Mouse (Mus musculus): ENCODE data around the gene Qtrt1. TPM values are rescaled to one million over a fixed set of nuclear protein-coding genes. Genes with fewer than 3 reads are reported as not detected.

The Qtrt1 gene
- polyA plus RNA-seq, 1 experiment from 2014 or later, result 50.3 TPM

GRCm38 (mm10) chr9:21379195-21379594 is 32.4 kb upstream of the Qtrt1 start:
- Histone ChIP-seq H3K27me3 (ENCODE audit: control insufficient read depth, insufficient read depth, low read length) (no peaks in the 10 kb centered on the region), H3K9ac (ENCODE audit: low read length) (no peak overlapping the region), H3K36me3 (ENCODE audit: control insufficient read depth, insufficient read depth, low read length) (peaks cover 9% of the 10 kb centered on the region), H3K27ac (replicated peaks; ENCODE audit: low read depth, low read length) (no peak overlapping the region), H3K4me2 (ENCODE audit: low read depth, severe bottlenecking) (no peak overlapping the region), H3K4me3 (ENCODE audit: low read depth, low read length) (no peak overlapping the region), H3K9me3 (ENCODE audit: control insufficient read depth, low read length) (no peaks in the 10 kb centered on the region), H3K4me1 (ENCODE audit: control insufficient read depth, insufficient read depth, low read length) (no peaks in the 10 kb centered on the region)
- no peak for DNase-seq (ENCODE audit: low spot score)
- 84% methylated on average over 3 of the region's 3 CpGs for WGBS
- no peak for ATAC-seq (ENCODE audit: insufficient number of reproducible peaks, low FRiP score, low TSS enrichment, low read depth)

- Histone ChIP-seq H3K9me3 (ENCODE audit: control insufficient read depth, low read length) (no peaks in the 10 kb centered on the region), H3K4me1 (ENCODE audit: control insufficient read depth, insufficient read depth, low read length) (no peaks in the 10 kb centered on the region), H3K9ac (ENCODE audit: low read length) (no peak overlapping the region), H3K4me3 (ENCODE audit: low read depth, low read length) (no peak overlapping the region), H3K27ac (replicated peaks; ENCODE audit: low read depth, low read length) (no peak overlapping the region), H3K36me3 (ENCODE audit: control insufficient read depth, insufficient read depth, low read length) (peaks cover 6% of the 10 kb centered on the region; the same call in 1 of the 2 replicates), H3K4me2 (ENCODE audit: low read depth, severe bottlenecking) (no peak overlapping the region), H3K27me3 (ENCODE audit: control insufficient read depth, insufficient read depth, low read length) (no peaks in the 10 kb centered on the region)
- DNase-seq (ENCODE audit: low spot score) (no peak), ATAC-seq (ENCODE audit: insufficient number of reproducible peaks, low FRiP score, low TSS enrichment, low read depth) (no peak)
Observed at GRCm38 (mm10) chr9:21380868-21381267, 30.8 kb upstream of the Qtrt1 start.

- ATAC-seq (ENCODE audit: insufficient number of reproducible peaks, low FRiP score, low TSS enrichment, low read depth) (no peak), DNase-seq (ENCODE audit: low spot score) (no peak)
- no peak overlapping the region for H3K27ac ChIP-seq (replicated peaks; ENCODE audit: low read depth, low read length)
- H3K27me3 ChIP-seq (ENCODE audit: control insufficient read depth, insufficient read depth, low read length), result no peaks in the 10 kb centered on the region
- peaks cover 10% of the 10 kb centered on the region; the same call in 1 of the 2 replicates for H3K36me3 ChIP-seq (ENCODE audit: control insufficient read depth, insufficient read depth, low read length)
- no peak overlapping the region for H3K4me3 ChIP-seq (ENCODE audit: low read depth, low read length)
- no peaks in the 10 kb centered on the region for H3K9me3 ChIP-seq (ENCODE audit: control insufficient read depth, low read length)
- no peaks in the 10 kb centered on the region for H3K4me1 ChIP-seq (ENCODE audit: control insufficient read depth, insufficient read depth, low read length)
- no peak overlapping the region for H3K9ac ChIP-seq (ENCODE audit: low read length)
- no peak overlapping the region for H3K4me2 ChIP-seq (ENCODE audit: low read depth, severe bottlenecking)
Observed at GRCm38 (mm10) chr9:21383966-21384365, 27.7 kb upstream of the Qtrt1 start.

GRCm38 (mm10) chr9:21392646-21393175 is 18.9 kb upstream of the Qtrt1 start:
- no peak for ATAC-seq (ENCODE audit: insufficient number of reproducible peaks, low FRiP score, low TSS enrichment, low read depth)
- Histone ChIP-seq H3K4me2 (ENCODE audit: low read depth, severe bottlenecking) (no peak overlapping the region), H3K9ac (ENCODE audit: low read length) (no peak overlapping the region), H3K36me3 (ENCODE audit: control insufficient read depth, insufficient read depth, low read length) (peaks cover 57% of the 10 kb centered on the region), H3K4me1 (ENCODE audit: control insufficient read depth, insufficient read depth, low read length) (no peaks in the 10 kb centered on the region), H3K27ac (replicated peaks; ENCODE audit: low read depth, low read length) (no peak overlapping the region), H3K27me3 (ENCODE audit: control insufficient read depth, insufficient read depth, low read length) (no peaks in the 10 kb centered on the region), H3K4me3 (ENCODE audit: low read depth, low read length) (no peak overlapping the region), H3K9me3 (ENCODE audit: control insufficient read depth, low read length) (no peaks in the 10 kb centered on the region)
- DNase-seq (ENCODE audit: low spot score), result no peak
- WGBS, result 91% methylated on average over 10 of the region's 10 CpGs

GRCm38 (mm10) chr9:21395692-21396091 is 15.9 kb upstream of the Qtrt1 start:
- ATAC-seq (ENCODE audit: insufficient number of reproducible peaks, low FRiP score, low TSS enrichment, low read depth) (no peak), DNase-seq (ENCODE audit: low spot score) (no peak)
- Histone ChIP-seq H3K9me3 (ENCODE audit: control insufficient read depth, low read length) (no peaks in the 10 kb centered on the region), H3K4me3 (ENCODE audit: low read depth, low read length) (no peak overlapping the region), H3K27ac (replicated peaks; ENCODE audit: low read depth, low read length) (no peak overlapping the region), H3K4me1 (ENCODE audit: control insufficient read depth, insufficient read depth, low read length) (no peaks in the 10 kb centered on the region), H3K4me2 (ENCODE audit: low read depth, severe bottlenecking) (no peak overlapping the region), H3K27me3 (ENCODE audit: control insufficient read depth, insufficient read depth, low read length) (no peaks in the 10 kb centered on the region), H3K9ac (ENCODE audit: low read length) (no peak overlapping the region), H3K36me3 (ENCODE audit: control insufficient read depth, insufficient read depth, low read length) (peaks cover 42% of the 10 kb centered on the region)
- 94% methylated on average over 3 of the region's 3 CpGs for WGBS

GRCm38 (mm10) chr9:21397170-21397569 is 14.5 kb upstream of the Qtrt1 start:
- Histone ChIP-seq H3K4me1 (ENCODE audit: control insufficient read depth, insufficient read depth, low read length) (no peaks in the 10 kb centered on the region), H3K4me2 (ENCODE audit: low read depth, severe bottlenecking) (no peak overlapping the region), H3K36me3 (ENCODE audit: control insufficient read depth, insufficient read depth, low read length) (peaks cover 39% of the 10 kb centered on the region), H3K27me3 (ENCODE audit: control insufficient read depth, insufficient read depth, low read length) (no peaks in the 10 kb centered on the region), H3K27ac (replicated peaks; ENCODE audit: low read depth, low read length) (no peak overlapping the region), H3K9ac (ENCODE audit: low read length) (no peak overlapping the region), H3K9me3 (ENCODE audit: control insufficient read depth, low read length) (no peaks in the 10 kb centered on the region), H3K4me3 (ENCODE audit: low read depth, low read length) (no peak overlapping the region)
- ATAC-seq (ENCODE audit: insufficient number of reproducible peaks, low FRiP score, low TSS enrichment, low read depth), result no peak
- WGBS, result 94% methylated on average over 3 of the region's 3 CpGs
- DNase-seq (ENCODE audit: low spot score), result no peak

- Histone ChIP-seq H3K4me2 (ENCODE audit: low read depth, severe bottlenecking) (no peak overlapping the region), H3K27me3 (ENCODE audit: control insufficient read depth, insufficient read depth, low read length) (no peaks in the 10 kb centered on the region), H3K4me3 (ENCODE audit: low read depth, low read length) (no peak overlapping the region), H3K9me3 (ENCODE audit: control insufficient read depth, low read length) (no peaks in the 10 kb centered on the region; the same call in 1 of the 2 replicates), H3K9ac (ENCODE audit: low read length) (no peak overlapping the region), H3K27ac (replicated peaks; ENCODE audit: low read depth, low read length) (no peak overlapping the region), H3K4me1 (ENCODE audit: control insufficient read depth, insufficient read depth, low read length) (no peaks in the 10 kb centered on the region), H3K36me3 (ENCODE audit: control insufficient read depth, insufficient read depth, low read length) (peaks cover 45% of the 10 kb centered on the region)
- 96% methylated on average over 9 of the region's 9 CpGs for WGBS
- DNase-seq (ENCODE audit: low spot score), result no peak
- no peak for ATAC-seq (ENCODE audit: insufficient number of reproducible peaks, low FRiP score, low TSS enrichment, low read depth)
Observed at GRCm38 (mm10) chr9:21401042-21401441, 10.6 kb upstream of the Qtrt1 start.

GRCm38 (mm10) chr9:21402764-21403253 is 8.8 kb upstream of the Qtrt1 start:
- no peaks in the 10 kb centered on the region for H3K4me1 ChIP-seq (ENCODE audit: control insufficient read depth, insufficient read depth, low read length)
- H3K4me2 ChIP-seq (ENCODE audit: low read depth, severe bottlenecking), result no peak overlapping the region
- H3K27me3 ChIP-seq (ENCODE audit: control insufficient read depth, insufficient read depth, low read length), result no peaks in the 10 kb centered on the region
- 88% methylated on average over 11 of the region's 11 CpGs for WGBS
- no peak overlapping the region for H3K4me3 ChIP-seq (ENCODE audit: low read depth, low read length)
- no peak for ATAC-seq (ENCODE audit: insufficient number of reproducible peaks, low FRiP score, low TSS enrichment, low read depth)
- H3K36me3 ChIP-seq (ENCODE audit: control insufficient read depth, insufficient read depth, low read length), result peaks cover 44% of the 10 kb centered on the region
- H3K9ac ChIP-seq (ENCODE audit: low read length), result no peak overlapping the region
- no peaks in the 10 kb centered on the region; the same call in 1 of the 2 replicates for H3K9me3 ChIP-seq (ENCODE audit: control insufficient read depth, low read length)
- no peak overlapping the region for H3K27ac ChIP-seq (replicated peaks; ENCODE audit: low read depth, low read length)
- DNase-seq (ENCODE audit: low spot score), result no peak

GRCm38 (mm10) chr9:21403745-21404144 is 7.9 kb upstream of the Qtrt1 start:
- no peak for ATAC-seq (ENCODE audit: insufficient number of reproducible peaks, low FRiP score, low TSS enrichment, low read depth)

More at GRCm38 (mm10) chr9:21403745-21404144, 7.9 kb upstream of the Qtrt1 start:
- no peaks in the 10 kb centered on the region for H3K4me1 ChIP-seq (ENCODE audit: control insufficient read depth, insufficient read depth, low read length)
- no peak overlapping the region for H3K27ac ChIP-seq (replicated peaks; ENCODE audit: low read depth, low read length)
- no peak overlapping the region for H3K4me3 ChIP-seq (ENCODE audit: low read depth, low read length)
- no peaks in the 10 kb centered on the region for H3K27me3 ChIP-seq (ENCODE audit: control insufficient read depth, insufficient read depth, low read length)
- H3K36me3 ChIP-seq (ENCODE audit: control insufficient read depth, insufficient read depth, low read length), result peaks cover 41% of the 10 kb centered on the region
- H3K9ac ChIP-seq (ENCODE audit: low read length), result no peak overlapping the region
- 95% methylated on average over 5 of the region's 5 CpGs for WGBS
- DNase-seq (ENCODE audit: low spot score), result no peak
- no peak overlapping the region for H3K4me2 ChIP-seq (ENCODE audit: low read depth, severe bottlenecking)
- H3K9me3 ChIP-seq (ENCODE audit: control insufficient read depth, low read length), result no peaks in the 10 kb centered on the region; the same call in 1 of the 2 replicates

All from limb, embryonic 11.5 days (tissue).